Mouse (Mus musculus) kidney, adult 2 months (tissue): ENCODE data around the gene Olfr458. TPM values are rescaled to one million over a fixed set of nuclear protein-coding genes. Genes with fewer than 3 reads are reported as not detected.

Experiments
- DNase-seq: peaks from one replicate; pipeline ENCODE4 v3.0.0; 2021
- H3K27ac ChIP-seq: fragments of 200-500 bp; 2 replicates; pipeline ENCODE4 v1.5.1; 2012; ENCODE audit warnings: low read depth, low read length, control low read depth, inconsistent platforms; ENCODE audit not compliant: insufficient read depth
- H3K27me3 ChIP-seq: fragments of 200-500 bp; replicated peaks from 2 replicates; pipeline ENCODE4 v1.6.1; 2012; ENCODE audit warnings: mild to moderate bottlenecking, moderate library complexity, low read length, inconsistent platforms; ENCODE audit not compliant: control insufficient read depth, insufficient read depth
- H3K36me3 ChIP-seq: fragments of 200-500 bp; 2 replicates; pipeline ENCODE4 v1.6.1; 2012; ENCODE audit warnings: mild to moderate bottlenecking, moderate library complexity, low read length, inconsistent platforms; ENCODE audit not compliant: control insufficient read depth, insufficient read depth
- H3K4me1 ChIP-seq: fragments of 200-500 bp; 2 replicates; pipeline ENCODE4 v1.6.1; 2011; ENCODE audit warnings: low read length; ENCODE audit not compliant: control insufficient read depth, insufficient read depth
- H3K4me3 ChIP-seq: fragments of 200-500 bp; 2 replicates; pipeline ENCODE4 v1.5.1; 2011; ENCODE audit warnings: mild to moderate bottlenecking, low read depth, low read length, control low read depth; ENCODE audit not compliant: insufficient read depth
- CTCF ChIP-seq: fragments of 200-500 bp; conservative IDR thresholded peaks from 2 replicates; pipeline ENCODE4 v1.5.1; 2011; ENCODE audit warnings: low read depth, mild to moderate bottlenecking, control low read depth, low read length, moderate library complexity, mixed read lengths; ENCODE audit not compliant: insufficient read depth, insufficient read length
- POLR2A ChIP-seq: fragments of 200-500 bp; IDR thresholded peaks from one replicate; pipeline ENCODE4 v1.6.1; 2011; ENCODE audit warnings: low read depth, low read length, control low read depth
- WGBS: fragments of 180-500 bp; shearing (Covaris S2); methylation state at CpG from one replicate; pipeline ENCODE4 v1.1.7; 2018; 5-methylcytosine and 5-hydroxymethylcytosine counted together
- polyA plus RNA-seq: library from polyadenylated mRNA; depleted of rRNA; stranded (reverse); fragments of >200 nt; gene quantifications from 2 replicates; pipeline ENCODE4 v1.2.3, GENCODE M21; 2012; rRNA removed

Olfr458 gene
- polyA plus RNA-seq, 1 experiment, result not detected

DNA sequence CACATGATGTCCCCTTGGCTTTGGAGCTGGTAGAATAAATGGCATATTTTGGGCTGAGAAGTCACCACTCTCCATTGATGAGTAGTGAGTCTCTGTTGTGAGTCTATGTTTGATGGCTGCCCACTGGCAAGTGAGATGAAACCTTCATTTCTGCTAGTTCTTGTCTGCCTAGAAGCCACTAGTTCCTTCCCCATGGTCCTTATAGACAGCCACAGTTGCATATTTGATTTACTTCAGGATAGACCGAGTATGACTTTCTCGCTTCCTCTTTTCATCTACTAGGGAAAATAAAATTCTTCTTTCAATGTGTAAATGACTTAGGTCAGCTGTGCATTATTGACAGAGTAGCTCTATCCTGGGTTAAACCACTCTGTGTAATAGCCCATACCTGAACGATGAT lies 40.5 kb downstream of the Olfr458 start:
- no peak for TF ChIP-seq POLR2A
- no peak for TF ChIP-seq CTCF
- no peaks in the 10 kb centered on the region for H3K36me3 ChIP-seq
- no peak for DNase-seq
- H3K27ac ChIP-seq, result no peak overlapping the region
- H3K4me3 ChIP-seq, result no peak overlapping the region
- no peaks in the 10 kb centered on the region for H3K27me3 ChIP-seq
- no peaks in the 10 kb centered on the region for H3K4me1 ChIP-seq
- 93% methylated on average over 3 of the region's 3 CpGs for WGBS

DNA sequence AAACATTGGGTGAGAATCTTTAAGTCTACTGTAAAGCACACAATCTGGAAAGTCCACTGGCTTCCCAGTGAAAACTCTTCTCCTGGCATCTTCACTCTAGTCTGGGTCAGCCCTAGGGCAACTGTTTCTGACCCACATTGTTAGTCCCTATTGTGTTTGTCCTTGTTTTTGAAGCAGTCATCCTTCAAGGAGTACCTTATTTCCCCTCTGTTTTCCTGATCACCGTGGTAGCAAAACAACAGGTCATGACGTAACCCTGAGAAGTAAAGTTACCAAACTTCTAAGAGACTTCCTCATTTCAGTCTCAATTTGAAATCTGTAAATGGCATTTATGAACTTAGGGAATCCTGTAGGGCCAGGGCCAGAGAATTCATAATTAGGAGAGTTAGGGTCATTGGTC lies 43.6 kb downstream of the Olfr458 start:
- H3K36me3 ChIP-seq, result no peaks in the 10 kb centered on the region
- no peak overlapping the region for H3K27ac ChIP-seq
- H3K4me1 ChIP-seq, result no peaks in the 10 kb centered on the region
- 64% methylated on average over 2 of the region's 2 CpGs for WGBS
- DNase-seq, result no peak
- no peaks in the 10 kb centered on the region for H3K27me3 ChIP-seq
- no peak overlapping the region for H3K4me3 ChIP-seq
- TF ChIP-seq CTCF, result no peak
- TF ChIP-seq POLR2A, result no peak

DNA sequence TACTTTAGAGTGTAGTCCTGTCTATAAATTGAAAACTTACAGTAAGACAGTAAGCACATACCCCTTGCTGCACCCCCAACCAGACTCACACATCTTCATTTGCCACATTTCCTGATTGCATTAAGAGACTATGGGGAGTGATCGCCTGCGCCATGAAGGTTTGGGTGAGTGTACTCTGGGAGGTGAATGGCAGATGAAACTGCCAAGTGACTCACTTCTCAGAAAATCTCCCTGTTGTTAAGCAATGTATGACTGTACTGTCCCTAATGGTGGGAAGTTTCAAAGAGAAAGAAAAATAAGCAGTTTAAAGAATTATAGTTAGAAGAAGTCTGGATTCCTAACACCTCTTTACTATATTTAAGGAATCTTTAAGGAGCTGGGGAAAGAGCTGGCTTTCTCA lies 45.6 kb downstream of the Olfr458 start:
- no peak overlapping the region for H3K4me3 ChIP-seq
- no peaks in the 10 kb centered on the region for H3K4me1 ChIP-seq
- no peaks in the 10 kb centered on the region for H3K27me3 ChIP-seq
- 97% methylated on average over 2 of the region's 2 CpGs for WGBS
- DNase-seq, result no peak
- H3K27ac ChIP-seq, result no peak overlapping the region
- no peaks in the 10 kb centered on the region for H3K36me3 ChIP-seq
- TF ChIP-seq POLR2A (no peak), CTCF (no peak)

Other genes starting within 250 kb of the Olfr458 start
- not detected in 2 replicates for gene Tas2r144, start 249.9 kb downstream of the Olfr458 start, polyA plus RNA-seq
- 105 and 115 TPM in 2 replicates for gene Gstk1, start 219.3 kb downstream of the Olfr458 start, polyA plus RNA-seq
- gene Tmem139, start 203.2 kb downstream of the Olfr458 start, polyA plus RNA-seq, result 28.3 and 34.0 TPM in 2 replicates
- gene Casp2, start 200.2 kb downstream of the Olfr458 start, polyA plus RNA-seq, result 17.4 and 18.2 TPM in 2 replicates
- 0.04 and 0.86 TPM in 2 replicates for gene Clcn1, start 178.5 kb downstream of the Olfr458 start, polyA plus RNA-seq
- 0.05 TPM in 2 replicates for gene Fam131b, start 140.6 kb downstream of the Olfr458 start, polyA plus RNA-seq
- gene Zyx, start 115.6 kb downstream of the Olfr458 start, polyA plus RNA-seq, result 90.0 and 94.2 TPM in 2 replicates
- gene Epha1, start 91.9 kb downstream of the Olfr458 start, polyA plus RNA-seq, result 17.0 and 20.0 TPM in 2 replicates
- not detected in 2 replicates for gene Tas2r143, start 65.0 kb downstream of the Olfr458 start, polyA plus RNA-seq
- gene Tas2r135, start 59.8 kb downstream of the Olfr458 start, polyA plus RNA-seq, result not detected in 2 replicates
- not detected in 2 replicates for gene Tas2r126, start 30.7 kb downstream of the Olfr458 start, polyA plus RNA-seq
- not detected in 2 replicates for gene Olfr457, start 11.1 kb upstream of the Olfr458 start, polyA plus RNA-seq
- gene Olfr456, start 22.0 kb upstream of the Olfr458 start, polyA plus RNA-seq, result not detected in 2 replicates
- gene Olfr455, start 82.4 kb upstream of the Olfr458 start, polyA plus RNA-seq, result not detected in 2 replicates
- not detected in 2 replicates for gene Tcaf3, start 132.5 kb upstream of the Olfr458 start, polyA plus RNA-seq
- gene Tcaf2, start 180.1 kb upstream of the Olfr458 start, polyA plus RNA-seq, result 1.2 and 1.4 TPM in 2 replicates
- 13.2 and 13.7 TPM in 2 replicates for gene Tcaf1, start 244.9 kb upstream of the Olfr458 start, polyA plus RNA-seq